ENCODE assay signal across 19 mouse cellular contexts in genomic region chr5:36267194-36267769, GRCm38 (mm10).
DNase-seq lines count a peak whose midpoint lies in the region; ATAC-seq and TF ChIP-seq lines count a peak whose summit lies in the region.
"Had no signal": no experiment of that assay in that cellular context is flagged by ENCODE, and none has a peak within 500 bp of the region (broad histone marks: within the 10 kb centered on the region; RNA-seq: fewer than 3 reads in every experiment).

No protein-coding gene starts in this region.

- H3K9ac ChIP-seq in lung, postnatal 0 days (replicated peaks; ENCODE audit: low read depth): no peak overlapping the region
- H3K9ac ChIP-seq: forebrain, embryonic 13.5 days; forebrain, postnatal 0 days; hindbrain, embryonic 14.5 days had no signal

- DNase-seq in adrenal gland, adult (ENCODE audit: inconsistent age in 2 of 2, low spot score in 1 of 2): peak; percentile 32 to 65
- DNase-seq in adrenal gland, postnatal 4 days (ENCODE audit: low spot score in 2 of 2): no peak
- no peak for DNase-seq in lung, postnatal 0 days (ENCODE audit: low spot score)
- DNase-seq in lung, adult 2 months: no peak
- DNase-seq in retina, postnatal 1 day: peak; percentile 66
- no peak for DNase-seq in retina, embryonic 14.5 days (ENCODE audit: low spot score)
- DNase-seq in urinary bladder, postnatal 25 days (ENCODE audit: low spot score): no peak
- DNase-seq: B cell, adult 2 months; cerebellum, adult 2 months; cerebellum, postnatal 10 days; forebrain, postnatal 0 days; gastrocnemius, postnatal 25 days had no signal

- no peak for TF ChIP-seq EP300 in lung, postnatal 0 days (IDR thresholded peaks at IDR 0.05)

- H3K4me2 ChIP-seq in lung, postnatal 0 days (replicated peaks; ENCODE audit: low read depth, low read length): no peak overlapping the region
- H3K4me2 ChIP-seq: forebrain, embryonic 13.5 days; hindbrain, embryonic 14.5 days had no signal

- no peak overlapping the region for H3K27ac ChIP-seq in lung, postnatal 0 days (ENCODE audit: low read length)
- H3K27ac ChIP-seq: embryonic facial prominence, embryonic 10.5 days; forebrain, embryonic 13.5 days; heart, embryonic 10.5 days; hindbrain, embryonic 10.5 days; hindbrain, embryonic 14.5 days had no signal

- no peaks in the 10 kb centered on the region for H3K9me3 ChIP-seq in lung, postnatal 0 days (ENCODE audit: low read length)
- H3K9me3 ChIP-seq: embryonic facial prominence, embryonic 10.5 days; forebrain, embryonic 13.5 days; heart, embryonic 10.5 days; hindbrain, embryonic 10.5 days had no signal

- H3K4me3 ChIP-seq in lung, postnatal 0 days (ENCODE audit: low read depth, low read length): no peak overlapping the region
- no peak overlapping the region for H3K4me3 ChIP-seq in lung, adult 2 months (replicated peaks; ENCODE audit: extremely low read depth, low read depth, low read length)
- H3K4me3 ChIP-seq: embryonic facial prominence, embryonic 10.5 days; forebrain, embryonic 13.5 days; heart, embryonic 10.5 days; hindbrain, embryonic 10.5 days had no signal

- WGBS in lung, postnatal 0 days: 86% methylated on average over 3 of the region's 3 CpGs
- WGBS in lung, adult 2 months: 84% methylated on average over 3 of the region's 3 CpGs

- H3K36me3 ChIP-seq in lung, postnatal 0 days (ENCODE audit: insufficient read depth, low read length): no peaks in the 10 kb centered on the region
- H3K36me3 ChIP-seq: embryonic facial prominence, embryonic 10.5 days; G1E; heart, embryonic 10.5 days; hindbrain, embryonic 10.5 days had no signal

- H3K4me1 ChIP-seq in lung, postnatal 0 days (ENCODE audit: insufficient read depth, low read depth, low read length): no peaks in the 10 kb centered on the region
- no peaks in the 10 kb centered on the region for H3K4me1 ChIP-seq in lung, adult 2 months (ENCODE audit: control insufficient read depth, insufficient read depth, low read length)
- H3K4me1 ChIP-seq: forebrain, embryonic 13.5 days; hindbrain, embryonic 10.5 days had no signal

- peak; percentile 38; the same call in 1 of the 2 replicates for ATAC-seq in lung, postnatal 0 days
- ATAC-seq: CD4-positive, CD25-positive, alpha-beta regulatory T cell, adult 4 months; forebrain, embryonic 13.5 days; forebrain, postnatal 0 days had no signal

- no peaks in the 10 kb centered on the region for H3K27me3 ChIP-seq in lung, postnatal 0 days (replicated peaks; ENCODE audit: insufficient read depth, low read length)
- H3K27me3 ChIP-seq: forebrain, embryonic 13.5 days had no signal

- TF ChIP-seq CTCF in lung, postnatal 0 days (IDR thresholded peaks at IDR 0.05): no peak
- TF ChIP-seq CTCF in lung, adult 2 months (IDR thresholded peaks at IDR 0.05; ENCODE audit: insufficient read depth, low read length): no peak

- no peak for TF ChIP-seq POLR2A in lung, adult 2 months (IDR thresholded peaks at IDR 0.05; ENCODE audit: borderline replicate concordance, extremely low read depth, low read depth, low read length)

Comparison
In these comparisons a context has a peak if more than half of its experiments do, and no peak if none do; other contexts are left out.
1. DNase-seq: peak in adrenal gland, adult (2 of 2) and retina, postnatal 1 day (single experiment); none in adrenal gland, postnatal 4 days (0 of 2), lung, postnatal 0 days (single experiment), lung, adult 2 months (single experiment), retina, embryonic 14.5 days (single experiment) and urinary bladder, postnatal 25 days (single experiment).